Mouse (Mus musculus) v-Abl transformed pro-B cells (cell line): ENCODE data around the gene Ehmt2.

Source experiments
- in situ Hi-C, 2 experiments: fragments of 400-800 bp; cut with MboI; formaldehyde crosslinking; loops; one replicate each; pipeline ENCODE4 v1.15.1; 2025; ENCODE audit not compliant: unreplicated experiment in 2 of 2

Ehmt2 gene

GRCm38 (mm10) chr17:34898160-34898586 is at the start of gene Ehmt2, which contains the start of gene C2:
Ehmt2 (plus strand) TSS chr17:34898469.
C2 (minus strand) TSS chr17:34898265.
- in situ Hi-C loops: no loop called here

GRCm38 (mm10) chr17:34849722-34850516 is 48.4 kb upstream of the Ehmt2 start, which contains the start of the genes Skiv2l and Nelfe:
Skiv2l (minus strand) TSS chr17:34850210.
Nelfe (plus strand) TSS chr17:34850391.
- in situ Hi-C loops: loop anchor here (10.0 to 25.0 kb wide), 2 partner anchors 135 to 237 kb away; partner anchors contain the start of genes Abhd16a (in 1 of the 2), Lsm2 (in 1 of the 2), Ly6g6d (in 1 of the 2) and Ly6g6e (in 1 of the 2)

DNA sequence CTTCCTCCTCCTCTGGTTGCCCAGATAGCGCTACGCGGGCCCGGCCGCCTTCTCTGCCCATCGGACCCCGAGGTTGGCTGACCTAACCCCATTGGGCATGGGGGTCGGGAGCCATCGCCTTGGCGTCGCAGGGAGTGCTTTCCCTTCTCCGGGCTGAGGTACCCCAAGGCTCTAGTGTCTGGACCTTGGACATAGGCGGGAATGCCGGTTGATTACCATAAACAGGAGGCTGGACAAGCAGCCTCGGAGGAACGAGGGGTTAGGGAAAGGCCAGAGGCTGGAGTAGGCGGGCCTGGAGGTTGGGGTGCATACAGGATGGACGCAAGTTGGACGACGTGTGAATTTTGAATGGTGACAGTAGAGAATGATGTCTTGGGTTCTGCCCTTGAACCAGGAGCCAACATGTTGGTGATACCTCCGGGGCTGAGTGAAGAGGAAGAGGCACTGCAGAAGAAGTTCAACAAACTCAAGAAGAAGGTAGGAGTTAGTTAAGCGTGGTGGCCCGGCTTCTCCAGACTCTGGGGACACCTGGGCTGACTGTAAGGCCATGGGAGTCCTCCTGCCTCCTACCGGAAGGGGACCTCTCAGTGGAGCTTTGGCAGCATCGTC is 47.6 kb upstream of the Ehmt2 start:
- in situ Hi-C loops: loop anchor here (10.0 to 25.0 kb wide), 2 partner anchors 134 to 237 kb away; partner anchors contain the start of genes Abhd16a (in 1 of the 2), Lsm2 (in 1 of the 2), Ly6g6d (in 1 of the 2) and Ly6g6e (in 1 of the 2)

DNA sequence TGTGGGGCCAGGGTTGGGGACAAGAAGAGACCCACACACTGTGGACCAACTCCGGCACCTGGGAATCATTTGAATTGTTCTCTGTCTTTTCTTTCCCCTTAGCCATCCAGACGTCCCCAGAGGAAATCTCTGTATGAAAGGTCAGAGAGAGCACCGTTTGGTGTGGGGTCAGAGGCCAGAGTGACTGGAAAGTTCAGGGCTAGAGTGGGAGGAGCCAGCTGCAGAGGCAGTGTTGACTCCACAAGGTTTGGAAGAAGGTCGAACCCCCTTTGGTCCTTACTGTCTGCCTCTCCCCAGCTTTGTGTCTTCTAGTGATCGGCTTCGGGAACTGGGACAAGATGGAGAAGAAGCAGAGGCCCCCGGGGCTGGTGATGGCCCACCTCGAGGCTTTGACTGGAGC is 44.8 kb upstream of the Ehmt2 start:
- in situ Hi-C loops: loop anchor here (10.0 to 25.0 kb wide), 2 partner anchors 131 to 234 kb away; partner anchors contain the start of genes Abhd16a (in 1 of the 2), Lsm2 (in 1 of the 2), Ly6g6d (in 1 of the 2) and Ly6g6e (in 1 of the 2)

DNA sequence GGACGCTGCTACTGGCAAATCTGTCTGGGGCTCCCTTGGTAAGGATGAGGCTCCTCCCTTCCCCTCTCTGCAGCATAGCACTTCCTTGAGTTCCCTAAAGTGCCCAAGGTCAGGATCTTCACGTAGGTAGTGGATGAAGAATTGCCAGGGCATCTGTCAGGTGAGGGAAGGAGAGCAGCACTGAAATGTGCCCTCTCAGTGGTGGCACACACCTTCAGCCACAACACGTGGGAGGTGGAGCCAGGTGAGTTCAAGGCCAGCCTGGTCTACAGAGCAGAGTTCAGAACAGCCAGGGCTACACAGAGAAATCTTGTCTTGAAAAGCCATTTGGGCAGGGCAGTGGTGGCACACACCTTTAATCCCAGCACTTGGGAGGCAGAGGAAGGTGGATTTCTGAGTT is 43.5 kb upstream of the Ehmt2 start:
- in situ Hi-C loops: loop anchor here (5.0 to 25.0 kb wide), 4 partner anchors 58 to 233 kb away; partner anchors contain the start of genes Slc44a4 (in 2 of the 2), Abhd16a (in 1 of the 2), Lsm2 (in 1 of the 2) and Ly6g6d (in 1 of the 2)

GRCm38 (mm10) chr17:34855825-34856224 is 42.4 kb upstream of the Ehmt2 start:
- in situ Hi-C loops: loop anchor here (5.0 to 25.0 kb wide), 4 partner anchors 56 to 231 kb away; partner anchors contain the start of genes Slc44a4 (in 2 of the 2), Abhd16a (in 1 of the 2), Lsm2 (in 1 of the 2) and Ly6g6d (in 1 of the 2)

GRCm38 (mm10) chr17:34858670-34859069 is 39.6 kb upstream of the Ehmt2 start:
- in situ Hi-C loops: loop anchor here (5.0 to 25.0 kb wide), 4 partner anchors 54 to 229 kb away; partner anchors contain the start of genes Slc44a4 (in 2 of the 2), Abhd16a (in 1 of the 2), Lsm2 (in 1 of the 2) and Ly6g6d (in 1 of the 2)

GRCm38 (mm10) chr17:34860514-34860913 is 37.8 kb upstream of the Ehmt2 start:
- in situ Hi-C loops: loop anchor here in 1 of 2 experiments (25.0 kb wide), 1 partner anchor 227 kb away; the partner anchor contains the start of genes Abhd16a, Ly6g6d, Ly6g6e and Ly6g6f

DNA sequence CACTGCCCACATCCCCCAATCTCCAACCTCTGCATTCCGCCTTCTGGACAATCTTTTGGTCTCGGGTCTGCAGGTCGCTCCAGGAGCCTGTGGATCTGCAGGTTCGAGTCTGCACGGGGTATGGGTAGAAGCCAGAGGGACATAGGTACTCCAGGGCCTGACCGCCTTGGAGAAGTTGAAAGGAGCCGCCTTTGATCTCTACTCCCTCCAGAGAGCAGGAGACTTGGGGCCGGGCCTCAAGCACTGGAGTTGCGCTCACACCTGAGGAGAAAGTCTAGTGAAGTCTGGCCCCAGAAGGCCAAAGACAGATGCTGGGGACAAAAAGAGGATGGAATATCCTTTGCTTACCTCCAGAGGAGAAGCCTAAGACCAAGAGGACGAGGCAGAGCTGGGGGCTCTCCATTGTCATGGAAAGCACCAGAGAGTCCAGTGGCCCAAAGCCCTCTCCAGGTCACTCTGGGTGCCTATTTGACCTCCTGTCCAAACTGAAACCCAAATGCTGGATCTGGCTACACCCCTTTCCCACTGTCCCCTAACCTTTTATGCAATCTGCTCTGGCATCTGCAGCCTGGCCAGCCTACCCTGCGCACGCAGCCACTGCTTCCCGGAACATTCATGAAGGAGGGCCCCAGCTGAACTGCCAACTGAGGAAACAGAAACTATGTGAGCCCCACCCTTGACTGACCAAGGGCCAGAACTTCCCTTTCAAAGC is 36.4 kb upstream of the Ehmt2 start:
- in situ Hi-C loops: loop anchor here in 1 of 2 experiments (25.0 kb wide), 1 partner anchor 225 kb away; the partner anchor contains the start of genes Abhd16a, Ly6g6d, Ly6g6e and Ly6g6f

GRCm38 (mm10) chr17:34862416-34863081 is 35.7 kb upstream of the Ehmt2 start, which contains the start of gene Cfb:
Cfb (minus strand) TSS chr17:34862518.
- in situ Hi-C loops: loop anchor here in 1 of 2 experiments (25.0 kb wide), 1 partner anchor 225 kb away; the partner anchor contains the start of genes Abhd16a, Ly6g6d, Ly6g6e and Ly6g6f

- in situ Hi-C loops: loop anchor here in 1 of 2 experiments (25.0 kb wide), 1 partner anchor 221 kb away; the partner anchor contains the start of genes Abhd16a, Ly6g6d, Ly6g6e and Ly6g6f
These were observed 32.3 kb upstream of the Ehmt2 start for GRCm38 (mm10) chr17:34865981-34866380.

GRCm38 (mm10) chr17:34874321-34874720 is 23.9 kb upstream of the Ehmt2 start:
- in situ Hi-C loops: loop anchor here in 1 of 2 experiments (25.0 kb wide), 1 partner anchor 213 kb away; the partner anchor contains the start of genes Abhd16a, Ly6g6d, Ly6g6e and Ly6g6f

DNA sequence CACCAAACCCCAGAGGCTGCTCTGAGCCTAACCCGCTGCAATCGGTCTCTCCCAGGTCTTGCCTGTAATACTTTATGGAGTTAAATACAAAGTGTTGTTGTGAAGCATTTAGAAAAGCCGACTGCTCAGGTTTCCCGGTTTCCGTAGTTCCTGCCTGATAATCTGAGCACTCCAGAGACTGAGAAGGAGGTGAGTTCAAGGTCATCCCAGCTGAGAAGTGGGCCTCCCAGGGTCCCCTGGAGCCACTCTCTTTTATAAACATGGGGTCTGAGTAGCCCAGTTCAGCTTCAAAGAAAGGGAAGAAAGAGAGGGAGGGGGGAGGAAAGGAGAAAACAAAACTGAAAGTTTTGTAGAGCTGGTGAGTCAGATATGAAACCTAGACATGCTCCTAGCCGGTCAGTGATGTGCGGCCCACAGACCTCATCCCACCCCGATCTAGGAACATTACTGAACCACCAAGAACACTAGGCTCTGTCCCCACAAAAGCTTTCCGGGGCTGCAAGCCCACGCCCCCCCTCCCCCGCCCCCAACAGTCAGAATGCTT is 18.9 kb upstream of the Ehmt2 start, which contains the start of gene Zbtb12:
TSS of gene Zbtb12 (plus strand) at position 148 of the 544 bp plus-strand sequence.
- in situ Hi-C loops: no loop called here

- in situ Hi-C loops: no loop called here
These were observed 17.1 kb upstream of the Ehmt2 start for GRCm38 (mm10) chr17:34881166-34881565.

DNA sequence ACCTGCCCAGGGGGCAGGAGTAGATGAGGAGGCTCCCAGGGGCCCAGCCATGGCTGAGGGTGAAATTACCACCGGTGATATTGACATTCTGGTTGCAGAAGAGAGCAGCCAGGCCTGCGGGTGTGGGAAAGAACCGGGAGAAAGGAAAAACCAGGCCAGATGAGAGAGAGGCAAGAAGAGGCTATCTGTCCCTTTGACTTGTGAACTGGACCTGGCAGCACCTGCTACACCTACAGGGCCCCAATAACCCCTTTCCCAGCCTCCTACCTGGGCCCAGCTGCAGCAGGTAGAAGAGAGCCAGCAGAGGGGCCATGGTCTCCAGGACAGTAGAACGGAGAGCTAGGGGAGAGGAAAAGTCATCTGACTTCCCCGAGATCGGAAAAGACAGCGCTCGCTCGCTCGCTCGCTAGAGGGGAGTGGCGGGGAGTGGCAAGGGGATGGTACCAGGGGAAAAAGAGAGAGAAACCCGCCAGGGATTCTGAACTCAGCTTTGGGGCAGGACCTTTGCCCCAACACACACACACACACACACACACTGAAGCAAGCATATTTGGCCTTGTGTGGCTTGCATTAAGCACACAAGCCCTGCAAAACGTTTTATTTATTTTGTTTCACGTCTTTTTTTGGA is 16.5 kb upstream of the Ehmt2 start, which contains the start of gene Gm20547:
TSS of gene Gm20547 (minus strand) at position 360 of the 628 bp plus-strand sequence.
- in situ Hi-C loops: no loop called here

GRCm38 (mm10) chr17:34883332-34883731 is 14.9 kb upstream of the Ehmt2 start:
- in situ Hi-C loops: no loop called here

- in situ Hi-C loops: no loop called here
These were observed 13.6 kb upstream of the Ehmt2 start for GRCm38 (mm10) chr17:34884704-34885103.

DNA sequence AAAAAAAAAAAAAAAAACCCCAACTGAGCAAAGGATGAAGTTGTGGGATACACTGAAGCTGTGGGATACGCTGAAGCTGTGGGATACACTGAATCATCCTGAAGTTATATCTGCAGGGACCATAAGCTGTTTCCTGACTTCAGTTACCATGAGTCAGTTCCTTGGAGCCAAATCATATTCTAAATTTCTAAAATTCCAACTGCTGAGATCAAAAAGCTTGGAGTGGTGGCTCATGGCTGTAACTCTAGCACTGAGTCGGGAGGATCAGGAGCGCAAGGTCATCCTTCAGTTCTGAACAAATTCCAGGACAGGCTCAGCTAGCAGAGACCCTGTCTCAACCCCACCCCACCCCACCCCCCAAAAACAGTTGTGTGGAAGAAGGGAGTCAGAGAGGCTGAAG is 12.7 kb upstream of the Ehmt2 start:
- in situ Hi-C loops: no loop called here
